Mouse (Mus musculus) myocyte (in vitro differentiated cells): Measurements from ENCODE around the gene C2cd4a. TPM values are rescaled to one million over a fixed set of nuclear protein-coding genes. Genes with fewer than 3 reads are reported as not detected.

Source experiments
- H3K27me3 ChIP-seq: one replicate; pipeline ENCODE4 v1.6.1; 2011; ENCODE audit not compliant: control insufficient read depth, insufficient read depth, insufficient read length
- H3K36me3 ChIP-seq: one replicate; pipeline ENCODE4 v1.6.1; 2011; ENCODE audit not compliant: control insufficient read depth, insufficient read depth
- H3K4me2 ChIP-seq: one replicate; pipeline ENCODE4 v1.6.1; 2011; ENCODE audit warnings: low read depth, control low read depth
- H3K4me3 ChIP-seq: one replicate; pipeline ENCODE4 v1.5.1; 2011; ENCODE audit warnings: mild to moderate bottlenecking, control low read depth, moderate library complexity
- H3K79me2 ChIP-seq: one replicate; pipeline ENCODE4 v1.6.1; 2011; ENCODE audit not compliant: control insufficient read depth, insufficient read depth
- H3ac ChIP-seq: one replicate; pipeline ENCODE4 v1.6.1; 2011; ENCODE audit not compliant: control insufficient read depth, insufficient read length
- CEBPB ChIP-seq: IDR thresholded peaks from 2 replicates; pipeline ENCODE4 v1.6.1; 2011; ENCODE audit warnings: mild to moderate bottlenecking, moderate library complexity; ENCODE audit not compliant: poor library complexity, insufficient read depth, severe bottlenecking
- E2F4 ChIP-seq: IDR thresholded peaks from one replicate; pipeline ENCODE4 v1.6.1; 2011; ENCODE audit warnings: mild to moderate bottlenecking, control low read depth, moderate library complexity; ENCODE audit not compliant: insufficient read depth
- MAX ChIP-seq: IDR thresholded peaks from one replicate; pipeline ENCODE4 v1.6.1; 2011; ENCODE audit warnings: low read depth, mild to moderate bottlenecking, control low read depth
- MYOD1 ChIP-seq, 3 experiments: IDR thresholded peaks; one replicate each; pipeline ENCODE4 v1.6.1; 2011; ENCODE audit warnings: control low read depth in 2 of 3, low read depth in 2 of 3, mild to moderate bottlenecking in 2 of 3, moderate library complexity in 1 of 3; ENCODE audit not compliant: insufficient read length in 2 of 3, control insufficient read depth in 1 of 3
- MYOG ChIP-seq, 3 experiments: IDR thresholded peaks; one replicate each; pipeline ENCODE4 v1.6.1; 2011; ENCODE audit warnings: control low read depth in 2 of 3, low read depth in 2 of 3, mild to moderate bottlenecking in 2 of 3; ENCODE audit not compliant: insufficient read length in 2 of 3, control insufficient read depth in 1 of 3, insufficient read depth in 1 of 3
- POLR2A ChIP-seq: IDR thresholded peaks from one replicate; pipeline ENCODE4 v1.6.1; 2011; ENCODE audit warnings: low read depth, mild to moderate bottlenecking, control low read depth, moderate library complexity; ENCODE audit not compliant: insufficient read length
- POLR2AphosphoS2 ChIP-seq: IDR thresholded peaks from one replicate; pipeline ENCODE4 v1.6.1; 2011; ENCODE audit warnings: low read depth, control low read depth; ENCODE audit not compliant: insufficient read length
- REST ChIP-seq: IDR thresholded peaks from one replicate; pipeline ENCODE4 v1.6.1; 2011; ENCODE audit warnings: mild to moderate bottlenecking, control low read depth, moderate library complexity; ENCODE audit not compliant: insufficient read depth, insufficient read length
- SRF ChIP-seq: IDR thresholded peaks from one replicate; pipeline ENCODE4 v1.6.1; 2011; ENCODE audit warnings: low read depth; ENCODE audit not compliant: control insufficient read depth, insufficient read length
- TCF12 ChIP-seq: IDR thresholded peaks from one replicate; pipeline ENCODE4 v1.6.1; 2011; ENCODE audit warnings: mild to moderate bottlenecking, control low read depth; ENCODE audit not compliant: poor library complexity, insufficient read depth, severe bottlenecking
- TCF3 ChIP-seq: IDR thresholded peaks from one replicate; pipeline ENCODE4 v1.6.1; 2011; ENCODE audit warnings: low read depth, control low read depth; ENCODE audit not compliant: insufficient read length
- USF1 ChIP-seq: IDR thresholded peaks from one replicate; pipeline ENCODE4 v1.6.1; 2011; ENCODE audit warnings: low read depth, mild to moderate bottlenecking, control low read depth, moderate library complexity
- polyA plus RNA-seq: library from polyadenylated mRNA; unstranded; fragments of >200 nt; fragmentation: generic; extraction: Trizol; gene quantifications from one replicate; pipeline ENCODE4 v1.2.1, GENCODE M21; 2012; ENCODE audit warnings: missing spikeins

Gene C2cd4a
- polyA plus RNA-seq, 1 experiment: not detected

- TF ChIP-seq USF1 (no peak), POLR2AphosphoS2 (no peak), SRF (no peak), MAX (no peak), MYOG (IDR thresholded peaks at IDR 0.05; ENCODE audit: control insufficient read depth in 1 of 3, insufficient read depth in 1 of 3, insufficient read length in 2 of 3, low read depth in 2 of 3) (no peak), CEBPB (no peak), TCF3 (no peak), E2F4 (no peak), MYOD1 (IDR thresholded peaks at IDR 0.05; ENCODE audit: control insufficient read depth in 1 of 3, insufficient read length in 2 of 3, low read depth in 2 of 3) (no peak), REST (no peak), TCF12 (no peak)
- Histone ChIP-seq H3K4me3 (no peak overlapping the region), H3K27me3 (no peaks in the 10 kb centered on the region), H3K4me2 (peak overlapping the region; percentile 58), H3K36me3 (no peaks in the 10 kb centered on the region), H3ac (no peak overlapping the region), H3K79me2 (no peaks in the 10 kb centered on the region)
These were observed 18.3 kb downstream of the C2cd4a start for GRCm38 (mm10) chr9:67813665-67814337.

- H3K4me2 ChIP-seq: no peak overlapping the region
- no peak for TF ChIP-seq TCF12
- peak in 1 of 3 experiments; percentile 13 for TF ChIP-seq MYOD1 (IDR thresholded peaks at IDR 0.05; ENCODE audit: control insufficient read depth in 1 of 3, insufficient read length in 2 of 3, low read depth in 2 of 3)
- H3ac ChIP-seq: no peak overlapping the region
- no peaks in the 10 kb centered on the region for H3K27me3 ChIP-seq
- no peak overlapping the region for H3K4me3 ChIP-seq
- H3K36me3 ChIP-seq: no peaks in the 10 kb centered on the region
- no peaks in the 10 kb centered on the region for H3K79me2 ChIP-seq
These were observed 19.0 kb downstream of the C2cd4a start for GRCm38 (mm10) chr9:67813171-67813570.

GRCm38 (mm10) chr9:67811116-67811515, 21.0 kb downstream of the C2cd4a start:
- H3ac ChIP-seq: no peak overlapping the region
- no peak overlapping the region for H3K4me2 ChIP-seq
- no peaks in the 10 kb centered on the region for H3K79me2 ChIP-seq
- no peak overlapping the region for H3K4me3 ChIP-seq
- H3K27me3 ChIP-seq: peaks cover 8% of the 10 kb centered on the region
- no peaks in the 10 kb centered on the region for H3K36me3 ChIP-seq
- TF ChIP-seq TCF12 (no peak), MYOD1 (IDR thresholded peaks at IDR 0.05; ENCODE audit: control insufficient read depth in 1 of 3, insufficient read length in 2 of 3, low read depth in 2 of 3) (no peak), POLR2A (no peak), SRF (no peak), MAX (no peak), CEBPB (no peak), REST (no peak), MYOG (IDR thresholded peaks at IDR 0.05; ENCODE audit: control insufficient read depth in 1 of 3, insufficient read depth in 1 of 3, insufficient read length in 2 of 3, low read depth in 2 of 3) (no peak), USF1 (no peak)

GRCm38 (mm10) chr9:67810527-67810926, 21.6 kb downstream of the C2cd4a start:
- no peak for TF ChIP-seq TCF12
- TF ChIP-seq TCF3: no peak
- no peak for TF ChIP-seq MYOG (IDR thresholded peaks at IDR 0.05; ENCODE audit: control insufficient read depth in 1 of 3, insufficient read depth in 1 of 3, insufficient read length in 2 of 3, low read depth in 2 of 3)
- TF ChIP-seq E2F4: no peak
- no peak for TF ChIP-seq MAX
- TF ChIP-seq MYOD1 (IDR thresholded peaks at IDR 0.05; ENCODE audit: control insufficient read depth in 1 of 3, insufficient read length in 2 of 3, low read depth in 2 of 3): no peak
- Histone ChIP-seq H3ac (no peak overlapping the region), H3K36me3 (no peaks in the 10 kb centered on the region), H3K27me3 (peaks cover 8% of the 10 kb centered on the region), H3K79me2 (no peaks in the 10 kb centered on the region), H3K4me2 (no peak overlapping the region), H3K4me3 (no peak overlapping the region)

GRCm38 (mm10) chr9:67807000-67807399, 25.1 kb downstream of the C2cd4a start:
- TF ChIP-seq CEBPB (no peak), SRF (no peak), MAX (no peak), E2F4 (no peak), POLR2AphosphoS2 (no peak), TCF12 (no peak), POLR2A (no peak), TCF3 (no peak), MYOG (IDR thresholded peaks at IDR 0.05; ENCODE audit: control insufficient read depth in 1 of 3, insufficient read depth in 1 of 3, insufficient read length in 2 of 3, low read depth in 2 of 3) (no peak), REST (no peak), USF1 (no peak), MYOD1 (IDR thresholded peaks at IDR 0.05; ENCODE audit: control insufficient read depth in 1 of 3, insufficient read length in 2 of 3, low read depth in 2 of 3) (no peak)
- Histone ChIP-seq H3K27me3 (peaks cover 8% of the 10 kb centered on the region), H3K4me3 (no peak overlapping the region), H3K36me3 (no peaks in the 10 kb centered on the region), H3K79me2 (no peaks in the 10 kb centered on the region), H3K4me2 (no peak overlapping the region), H3ac (no peak overlapping the region)
